Comparison of ENCODE assay signal across 14 mouse cellular contexts in genomic region chr5:63689084-63689483, GRCm38 (mm10). TPM values are rescaled to one million over a fixed set of nuclear protein-coding genes. Genes with fewer than 3 reads are reported as not detected.
DNase-seq lines count a peak whose midpoint lies in the region; TF ChIP-seq lines count a peak whose summit lies in the region.
"Had no signal": no experiment of that assay in that cellular context is flagged by ENCODE, and none has a peak within 500 bp of the region (broad histone marks: within the 10 kb centered on the region; RNA-seq: fewer than 3 reads in every experiment).

No protein-coding gene starts in this region.

- no peaks in the 10 kb centered on the region for H3K9me3 ChIP-seq in MEL (replicated peaks; ENCODE audit: insufficient read depth, low read length)
- H3K9me3 ChIP-seq: embryonic facial prominence, embryonic 15.5 days had no signal

- no peak for TF ChIP-seq CTCF in MEL (IDR thresholded peaks at IDR 0.05 in 2 of 3, conservative IDR thresholded peaks at IDR 0.05 in 1 of 3; ENCODE audit: control insufficient read depth in 1 of 3, insufficient read depth in 1 of 3, low read depth in 2 of 3, low read length in 3 of 3, poor library complexity in 1 of 3, severe bottlenecking in 1 of 3)

- no peak overlapping the region for H3K27ac ChIP-seq in MEL (ENCODE audit: control insufficient read depth, low read depth, low read length)
- H3K27ac ChIP-seq: embryonic facial prominence, embryonic 15.5 days; macrophage had no signal

- TF ChIP-seq EP300 in MEL (IDR thresholded peaks at IDR 0.05; ENCODE audit: low read depth in 1 of 2, low read length in 2 of 2): no peak

- H3K4me3 ChIP-seq in MEL (ENCODE audit: control insufficient read depth in 1 of 2, insufficient read depth in 1 of 2, low read depth in 2 of 2, low read length in 2 of 2): no peak overlapping the region
- H3K4me3 ChIP-seq: embryonic facial prominence, embryonic 15.5 days had no signal

- H3K4me1 ChIP-seq in MEL (ENCODE audit: control insufficient read depth in 1 of 2, insufficient read depth in 2 of 2, low read length in 2 of 2): no peaks in the 10 kb centered on the region
- H3K4me1 ChIP-seq: embryonic facial prominence, embryonic 15.5 days had no signal

- no peak overlapping the region for H3K9ac ChIP-seq in MEL (ENCODE audit: control insufficient read depth, low read depth, low read length, poor library complexity, severe bottlenecking)
- H3K9ac ChIP-seq: embryonic facial prominence, embryonic 15.5 days had no signal

- H3K36me3 ChIP-seq in MEL (ENCODE audit: control insufficient read depth in 1 of 2, insufficient read depth in 2 of 2, low read length in 2 of 2): no peaks in the 10 kb centered on the region
- H3K36me3 ChIP-seq: embryonic facial prominence, embryonic 15.5 days had no signal

- no peak for TF ChIP-seq POLR2A in MEL (IDR thresholded peaks at IDR 0.05; ENCODE audit: control insufficient read depth in 1 of 2, insufficient read depth in 1 of 2, low read depth in 1 of 2, low read length in 2 of 2, poor library complexity in 1 of 2)

- H3K27me3 ChIP-seq in MEL (ENCODE audit: control insufficient read depth in 1 of 2, insufficient read depth in 2 of 2, low read length in 2 of 2): no peaks in the 10 kb centered on the region
- H3K27me3 ChIP-seq: embryonic facial prominence, embryonic 15.5 days had no signal

- no peak for TF ChIP-seq RAD21 in MEL (IDR thresholded peaks at IDR 0.05; ENCODE audit: low read depth, low read length)

- DNase-seq in kidney, adult 9 months: peak; percentile 15
- no peak for DNase-seq in kidney, adult 11 months
- DNase-seq in 416B (ENCODE audit: low read depth): peak; percentile 8
- DNase-seq in MEL (ENCODE audit: low read depth, low spot score): peak; percentile 22
- peak; percentile 20 for DNase-seq in embryo, embryonic 9.5 days (ENCODE audit: extremely low spot score)
- DNase-seq in right cerebral cortex, postnatal 14 days: no peak
- no peak for DNase-seq in cerebellum, postnatal 10 days
- DNase-seq: adrenal gland, adult 2 months; cerebellum, adult 11 months; gastrocnemius, postnatal 25 days; right cerebral cortex, adult 18-20 months had no signal

- H3K79me2 ChIP-seq in MEL (ENCODE audit: control insufficient read depth, insufficient read depth, low read length, poor library complexity): no peaks in the 10 kb centered on the region

TF ChIP-seq in MEL, 35 proteins besides CTCF, POLR2A, EP300 and RAD21:
- no peak for TF ChIP-seq CHD2 (IDR thresholded peaks at IDR 0.05; ENCODE audit: low read length)
- no peak for TF ChIP-seq GABPA (IDR thresholded peaks at IDR 0.05; ENCODE audit: low read depth, low read length)
- TF ChIP-seq BHLHE40 (IDR thresholded peaks at IDR 0.05; ENCODE audit: borderline replicate concordance, low read depth, low read length): no peak
- no peak for TF ChIP-seq MAZ (IDR thresholded peaks at IDR 0.05; ENCODE audit: low read depth, low read length)
- TF ChIP-seq UBTF (IDR thresholded peaks at IDR 0.05; ENCODE audit: borderline replicate concordance, insufficient read depth, low read depth, low read length): no peak
- TF ChIP-seq ZC3H11A (IDR thresholded peaks at IDR 0.05; ENCODE audit: low read depth, low read length): no peak
- no peak for TF ChIP-seq GATA1 (IDR thresholded peaks at IDR 0.05; ENCODE audit: low read depth, low read length)
- no peak for TF ChIP-seq HCFC1 (IDR thresholded peaks at IDR 0.05; ENCODE audit: low read depth, low read length)
- no peak for TF ChIP-seq SIN3A (IDR thresholded peaks at IDR 0.05; ENCODE audit: low read length)
- TF ChIP-seq ZNF384 (IDR thresholded peaks at IDR 0.05; ENCODE audit: low read depth, low read length): no peak
- no peak for TF ChIP-seq CHD1 (IDR thresholded peaks at IDR 0.05; ENCODE audit: low read depth, low read length)
- no peak for TF ChIP-seq SMC3 (IDR thresholded peaks at IDR 0.05; ENCODE audit: low read depth, low read length)
- no peak for TF ChIP-seq TBP (IDR thresholded peaks at IDR 0.05; ENCODE audit: low read depth, low read length)

RNA-seq across cellular contexts. Expression of gene Nwd2, which starts 40.2 kb away (rescaled TPM):
- not detected in 2 replicates for total RNA-seq in MEL (2012; rRNA removed)
- polyA plus RNA-seq in MEL (2012; ENCODE audit: insufficient read depth in 1 of 2, insufficient read length in 2 of 2, low read depth in 1 of 2, low replicate concordance in 2 of 2, missing spikeins in 1 of 2): not detected
- total RNA-seq: adrenal gland, adult 2 months; gastrocnemius, postnatal 25 days had no signal
- polyA plus RNA-seq: adrenal gland, adult 2 months; liver, adult 2 months; macrophage had no signal

Comparison
In these comparisons a context has a peak if more than half of its experiments do, and no peak if none do; other contexts are left out.
1. DNase-seq: peak in kidney, adult 9 months (single experiment), 416B (single experiment), MEL (single experiment) and embryo, embryonic 9.5 days (single experiment); none in kidney, adult 11 months (single experiment), right cerebral cortex, postnatal 14 days (single experiment) and cerebellum, postnatal 10 days (0 of 2).